Mouse (Mus musculus) embryonic fibroblast, embryonic 13.5 days (primary cell): ENCODE measurements around the gene Strn.

ENCODE experiments used
- CTCF ChIP-seq: IDR thresholded peaks from 2 replicates; pipeline ENCODE4 v1.5.1; 2011; ENCODE audit warnings: mild to moderate bottlenecking, control low read depth, low read length, moderate library complexity, borderline replicate concordance; ENCODE audit not compliant: insufficient read depth
- POLR2A ChIP-seq: IDR thresholded peaks from 2 replicates; pipeline ENCODE4 v1.6.1; 2011; ENCODE audit warnings: low read depth, mild to moderate bottlenecking, control low read depth, low read length, moderate library complexity

- no peak for TF ChIP-seq CTCF
- no peak for TF ChIP-seq POLR2A
Observed at GRCm38 (mm10) chr17:78602316-78602715, 134.7 kb downstream of the Strn start.
